Mouse (Mus musculus) heart, embryonic 16.5 days (tissue): ENCODE results near the gene Eddm3b. TPM values are rescaled to one million over a fixed set of nuclear protein-coding genes. Genes with fewer than 3 reads are reported as not detected.

Experiments
- ATAC-seq: fragments of 200-750 bp; cut with Nextera tagmentation; replicated peaks from 2 replicates; pipeline ENCODE4 v1.8.0; 2017; ENCODE audit warnings: moderate number of reproducible peaks; ENCODE audit not compliant: insufficient read depth, low FRiP score; ENCODE audit errors: extremely low read depth
- H3K27ac ChIP-seq: fragments of 300-500 bp; sonication (generic); 2 replicates; pipeline ENCODE4 v1.5.1; 2014; ENCODE audit warnings: mild to moderate bottlenecking, low read length, control low read depth, moderate library complexity
- H3K27me3 ChIP-seq: fragments of 300-500 bp; sonication (generic); 2 replicates; pipeline ENCODE4 v1.6.1; 2014; ENCODE audit warnings: low read length, mixed read lengths; ENCODE audit not compliant: control insufficient read depth, insufficient read depth
- H3K36me3 ChIP-seq: fragments of 300-500 bp; sonication (generic); 2 replicates; pipeline ENCODE4 v1.6.1; 2014; ENCODE audit not compliant: control insufficient read depth, insufficient read depth
- H3K4me1 ChIP-seq: fragments of 300-500 bp; sonication (generic); 2 replicates; pipeline ENCODE4 v1.6.1; 2014; ENCODE audit warnings: low read length, mixed read lengths; ENCODE audit not compliant: control insufficient read depth, insufficient read depth
- H3K4me2 ChIP-seq: fragments of 300-500 bp; sonication (generic); 2 replicates; pipeline ENCODE4 v1.6.1; 2014; ENCODE audit warnings: low read depth, mild to moderate bottlenecking, control low read depth, low read length
- H3K4me3 ChIP-seq: fragments of 300-500 bp; sonication (generic); 2 replicates; pipeline ENCODE4 v1.5.1; 2014; ENCODE audit warnings: mild to moderate bottlenecking, control low read depth, low read length
- H3K9ac ChIP-seq: fragments of 300-500 bp; sonication (generic); 2 replicates; pipeline ENCODE4 v1.6.1; 2014; ENCODE audit warnings: low read length, control low read depth
- H3K9me3 ChIP-seq: fragments of 300-500 bp; sonication (generic); replicated peaks from 2 replicates; pipeline ENCODE4 v1.6.1; 2016; ENCODE audit warnings: low read length; ENCODE audit not compliant: control insufficient read depth
- WGBS: fragments of 180-500 bp; shearing (Covaris S2); extraction: QIAGEN DNeasy Blood & Tissue Kit; methylation state at CpG from one replicate; pipeline ENCODE4 v1.1.7; 2014; 5-methylcytosine and 5-hydroxymethylcytosine counted together
- polyA plus RNA-seq: library from polyadenylated mRNA; unstranded; fragments of >200 nt; fragmentation: Nextera tagmentation; extraction: Ambion mirVana; gene quantifications from 2 replicates; pipeline ENCODE4 v1.2.1, GENCODE M21; 2015

The Eddm3b gene
- polyA plus RNA-seq, 1 experiment from 2014 or later = not detected

GRCm38 (mm10) chr14:51130315-51130940 is 16.2 kb downstream of the Eddm3b start:
- 61% methylated on average over 9 of the region's 9 CpGs for WGBS
- H3K27me3 ChIP-seq = no peaks in the 10 kb centered on the region
- H3K4me3 ChIP-seq = no peak overlapping the region
- no peak overlapping the region for H3K27ac ChIP-seq
- H3K4me1 ChIP-seq = peaks cover 4% of the 10 kb centered on the region; the same call in 1 of the 2 replicates
- no peak for ATAC-seq
- H3K36me3 ChIP-seq = no peaks in the 10 kb centered on the region
- H3K9ac ChIP-seq = no peak overlapping the region
- 0 out of 2 replicates have a peak, but pooled peaks cover 2% of the 10 kb centered on the region for H3K9me3 ChIP-seq
- no peak overlapping the region for H3K4me2 ChIP-seq

GRCm38 (mm10) chr14:51131086-51131815 is 17.0 kb downstream of the Eddm3b start:
- Histone ChIP-seq H3K27ac (no peak overlapping the region), H3K27me3 (no peaks in the 10 kb centered on the region), H3K4me2 (no peak overlapping the region), H3K9me3 (no peaks in the 10 kb centered on the region), H3K4me3 (no peak overlapping the region), H3K4me1 (peaks cover 4% of the 10 kb centered on the region; the same call in 1 of the 2 replicates), H3K9ac (no peak overlapping the region), H3K36me3 (no peaks in the 10 kb centered on the region)
- 69% methylated on average over 7 of the region's 7 CpGs for WGBS
- ATAC-seq = no peak

GRCm38 (mm10) chr14:51132372-51132771 is 18.1 kb downstream of the Eddm3b start:
- 92% methylated on average over 4 of the region's 4 CpGs for WGBS
- Histone ChIP-seq H3K4me2 (no peak overlapping the region), H3K36me3 (no peaks in the 10 kb centered on the region), H3K4me1 (peaks cover 4% of the 10 kb centered on the region; the same call in 1 of the 2 replicates), H3K4me3 (no peak overlapping the region), H3K27me3 (no peaks in the 10 kb centered on the region), H3K9ac (no peak overlapping the region), H3K9me3 (no peaks in the 10 kb centered on the region), H3K27ac (no peak overlapping the region)
- no peak for ATAC-seq

GRCm38 (mm10) chr14:51140342-51140741 is 26.1 kb downstream of the Eddm3b start:
- no peak overlapping the region for H3K9ac ChIP-seq
- H3K27me3 ChIP-seq = no peaks in the 10 kb centered on the region
- H3K4me2 ChIP-seq = no peak overlapping the region
- peaks cover 9% of the 10 kb centered on the region for H3K4me1 ChIP-seq
- no peak for ATAC-seq
- 61% methylated on average over 2 of the region's 2 CpGs for WGBS
- H3K36me3 ChIP-seq = no peaks in the 10 kb centered on the region
- H3K27ac ChIP-seq = no peak overlapping the region
- H3K9me3 ChIP-seq = no peaks in the 10 kb centered on the region
- H3K4me3 ChIP-seq = no peak overlapping the region

GRCm38 (mm10) chr14:51142119-51142518 is 27.9 kb downstream of the Eddm3b start:
- Histone ChIP-seq H3K4me1 (peaks cover 9% of the 10 kb centered on the region), H3K9ac (no peak overlapping the region), H3K9me3 (no peaks in the 10 kb centered on the region), H3K4me3 (no peak overlapping the region), H3K36me3 (no peaks in the 10 kb centered on the region), H3K27me3 (no peaks in the 10 kb centered on the region), H3K4me2 (no peak overlapping the region), H3K27ac (no peak overlapping the region)
- ATAC-seq = no peak
- 83% methylated on average over 4 of the region's 4 CpGs for WGBS

GRCm38 (mm10) chr14:51142568-51142967 is 28.3 kb downstream of the Eddm3b start:
- H3K27me3 ChIP-seq = no peaks in the 10 kb centered on the region
- H3K9me3 ChIP-seq = no peaks in the 10 kb centered on the region
- WGBS = 81% methylated on average over 3 of the region's 3 CpGs

GRCm38 (mm10) chr14:51143287-51143686 is 29.1 kb downstream of the Eddm3b start:
- Histone ChIP-seq H3K4me2 (no peak overlapping the region), H3K9ac (no peak overlapping the region), H3K27ac (peak overlapping the region; percentile 55), H3K4me1 (peaks cover 9% of the 10 kb centered on the region), H3K4me3 (no peak overlapping the region), H3K36me3 (no peaks in the 10 kb centered on the region), H3K27me3 (no peaks in the 10 kb centered on the region), H3K9me3 (no peaks in the 10 kb centered on the region)
- ATAC-seq = no peak
- WGBS = 25% methylated on average over 4 of the region's 4 CpGs

More at GRCm38 (mm10) chr14:51142568-51142967, 28.3 kb downstream of the Eddm3b start:
- Histone ChIP-seq H3K9ac (no peak overlapping the region), H3K4me2 (no peak overlapping the region), H3K4me1 (peaks cover 9% of the 10 kb centered on the region), H3K36me3 (no peaks in the 10 kb centered on the region), H3K27ac (no peak overlapping the region), H3K4me3 (no peak overlapping the region)
- no peak for ATAC-seq

GRCm38 (mm10) chr14:51143937-51144336 is 29.7 kb downstream of the Eddm3b start:
- no peak for ATAC-seq
- WGBS = 44% methylated on average over 2 of the region's 2 CpGs
- Histone ChIP-seq H3K4me3 (no peak overlapping the region), H3K36me3 (no peaks in the 10 kb centered on the region), H3K27ac (no peak overlapping the region), H3K4me2 (no peak overlapping the region), H3K27me3 (no peaks in the 10 kb centered on the region), H3K4me1 (peaks cover 9% of the 10 kb centered on the region), H3K9ac (no peak overlapping the region), H3K9me3 (no peaks in the 10 kb centered on the region)

- H3K4me1 ChIP-seq = peaks cover 9% of the 10 kb centered on the region
- H3K27me3 ChIP-seq = no peaks in the 10 kb centered on the region
- H3K27ac ChIP-seq = no peak overlapping the region
- H3K9ac ChIP-seq = no peak overlapping the region
- H3K9me3 ChIP-seq = no peaks in the 10 kb centered on the region
- no peak overlapping the region for H3K4me3 ChIP-seq
- no peak for ATAC-seq
- H3K36me3 ChIP-seq = no peaks in the 10 kb centered on the region
- 93% methylated on average over 4 of the region's 4 CpGs for WGBS
- no peak overlapping the region for H3K4me2 ChIP-seq
These were observed 30.2 kb downstream of the Eddm3b start for GRCm38 (mm10) chr14:51144451-51144850.
